Mouse (Mus musculus): ENCODE measurements around the gene Sipa1l1. TPM values are rescaled to one million over a fixed set of nuclear protein-coding genes. Genes with fewer than 3 reads are reported as not detected.

Gene Sipa1l1
- total RNA-seq (2021), result 1 to 10 TPM; 6.6 to 7.3 TPM
- long read RNA-seq, experiment 1, partial matches to known transcripts, result 2 of 3 reads
- long read RNA-seq, experiment 1, other reads (novel, unspliced or antisense), result 1 of 3 reads
- long read RNA-seq, experiment 2, partial matches to known transcripts, result 3 of 3 reads
- long read RNA-seq, experiment 2, other reads (novel, unspliced or antisense), result 0 of 3 reads

GRCm38 (mm10) chr12:82168820-82169533, at the start of gene Sipa1l1:
Sipa1l1 (plus strand) TSS chr12:82169320.
- peak; percentile 94 for DNase-seq (ENCODE audit: low spot score)

- DNase-seq (ENCODE audit: low spot score), result no peak
Measured at GRCm38 (mm10) chr12:82121947-82122346, 47.2 kb upstream of the Sipa1l1 start.

GRCm38 (mm10) chr12:82122450-82123249, 46.5 kb upstream of the Sipa1l1 start:
- DNase-seq (ENCODE audit: low spot score), result peak; percentile 77

- DNase-seq (ENCODE audit: low spot score), result no peak
Measured at GRCm38 (mm10) chr12:82126796-82127195, 42.3 kb upstream of the Sipa1l1 start.

GRCm38 (mm10) chr12:82139234-82140166, 29.6 kb upstream of the Sipa1l1 start:
- DNase-seq (ENCODE audit: low spot score), result no peak

- DNase-seq (ENCODE audit: low spot score), result no peak
Measured at GRCm38 (mm10) chr12:82143371-82143770, 25.7 kb upstream of the Sipa1l1 start.

- DNase-seq (ENCODE audit: low spot score), result no peak
Measured at GRCm38 (mm10) chr12:82145173-82145572, 23.9 kb upstream of the Sipa1l1 start.

GRCm38 (mm10) chr12:82147021-82147693, 22.0 kb upstream of the Sipa1l1 start:
- no peak for DNase-seq (ENCODE audit: low spot score)

GRCm38 (mm10) chr12:82148328-82148930, 20.7 kb upstream of the Sipa1l1 start:
- DNase-seq (ENCODE audit: low spot score), result no peak

- no peak for DNase-seq (ENCODE audit: low spot score)
Measured at GRCm38 (mm10) chr12:82151019-82151418, 18.1 kb upstream of the Sipa1l1 start.

GRCm38 (mm10) chr12:82154527-82154926, 14.6 kb upstream of the Sipa1l1 start:
- DNase-seq (ENCODE audit: low spot score), result no peak

- DNase-seq (ENCODE audit: low spot score), result no peak
Measured at GRCm38 (mm10) chr12:82158516-82158915, 10.6 kb upstream of the Sipa1l1 start.

- DNase-seq (ENCODE audit: low spot score), result no peak
Measured at GRCm38 (mm10) chr12:82159372-82159771, 9.7 kb upstream of the Sipa1l1 start.

GRCm38 (mm10) chr12:82165651-82166050, 3.5 kb upstream of the Sipa1l1 start:
- DNase-seq (ENCODE audit: low spot score), result no peak

GRCm38 (mm10) chr12:82166101-82166571, 3.0 kb upstream of the Sipa1l1 start:
- no peak for DNase-seq (ENCODE audit: low spot score)

GRCm38 (mm10) chr12:82169571-82170431, 681 bp downstream of the Sipa1l1 start:
- DNase-seq (ENCODE audit: low spot score), result peak; percentile 36

- DNase-seq (ENCODE audit: low spot score), result peak; percentile 20
Measured at GRCm38 (mm10) chr12:82170461-82171279, 1.6 kb downstream of the Sipa1l1 start.

GRCm38 (mm10) chr12:82171591-82171990, 2.5 kb downstream of the Sipa1l1 start:
- peak; percentile 21 for DNase-seq (ENCODE audit: low spot score)
